Mouse (Mus musculus) common myeloid progenitor, adult 5-6 weeks (primary cell): ENCODE results near the gene Myo18a. TPM values are rescaled to one million over a fixed set of nuclear protein-coding genes. Genes with fewer than 3 reads are reported as not detected.

Experiments
- ATAC-seq: replicated peaks from 2 replicates; pipeline ENCODE4 v1.8.0; 2016; ENCODE audit warnings: low read depth, mild to moderate bottlenecking, moderate TSS enrichment, inconsistent platforms; ENCODE audit not compliant: poor library complexity, severe bottlenecking
- total RNA-seq: library from RNA; stranded (forward); fragments of 200-1000, 187-1606 nt; gene quantifications from 2 replicates; pipeline ENCODE4 v1.2.3, GENCODE M21; 2017

Gene Myo18a
- total RNA-seq, 1 experiment from 2014 or later, result 140 TPM

DNA sequence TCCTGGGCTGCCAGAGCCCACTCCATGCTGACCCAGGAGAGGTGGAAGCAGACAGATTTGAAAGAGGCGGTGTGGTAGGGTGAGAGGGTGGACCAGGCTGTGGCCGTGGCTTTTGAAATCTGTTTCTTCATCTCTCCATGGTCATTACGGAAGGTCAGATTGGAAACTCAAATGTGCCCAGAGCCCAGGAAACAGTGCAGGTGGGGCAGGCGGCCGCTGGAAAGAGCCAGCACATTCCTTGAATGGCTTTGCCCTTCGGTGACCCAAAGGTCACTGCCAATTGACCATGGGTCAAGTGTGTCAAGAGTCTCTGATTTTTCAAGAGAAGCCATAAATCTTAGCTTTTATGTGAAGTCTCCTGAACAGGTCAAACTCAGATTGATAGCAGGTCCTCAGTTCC is 150.5 kb downstream of the Myo18a start:
- ATAC-seq, result no peak

- ATAC-seq, result no peak
Measured at GRCm38 (mm10) chr11:77914598-77915260, 151.7 kb downstream of the Myo18a start.

Other genes starting within 250 kb of the Myo18a start
- 5.9 and 9.4 TPM in 2 replicates for gene Abhd15, start 248.1 kb upstream of the Myo18a start, total RNA-seq
- 3.1 and 3.5 TPM in 2 replicates for gene Trp53i13, start 247.3 kb upstream of the Myo18a start, total RNA-seq
- 0.82 and 0.92 TPM in 2 replicates for gene Gm10392, start 244.0 kb upstream of the Myo18a start, total RNA-seq
- gene Taok1, start 155.4 kb upstream of the Myo18a start, total RNA-seq, result 42.3 and 49.5 TPM in 2 replicates
- gene Nufip2, start 77.1 kb upstream of the Myo18a start, total RNA-seq, result 80.2 and 84.7 TPM in 2 replicates
- gene Cryba1, start 38.0 kb upstream of the Myo18a start, total RNA-seq, result not detected in 2 replicates
- gene Gm10277, start 24.5 kb downstream of the Myo18a start, total RNA-seq, result 0.05 TPM in 1 of 2 replicates, not detected in the other
- not detected in 2 replicates for gene Pipox, start 130.8 kb downstream of the Myo18a start, total RNA-seq
- gene Sez6, start 167.6 kb downstream of the Myo18a start, total RNA-seq, result not detected in 2 replicates
- 29.5 and 39.0 TPM in 2 replicates for gene Phf12, start 219.5 kb downstream of the Myo18a start, total RNA-seq